Mouse (Mus musculus) heart, adult 2 months (tissue): ENCODE results near the gene Hist1h3d. TPM values are rescaled to one million over a fixed set of nuclear protein-coding genes. Genes with fewer than 3 reads are reported as not detected.
"Not testable (repeated sequence)": the region's sequence is repeated elsewhere in the genome, so short reads cannot be mapped to it uniquely, and the experiment has no call there.

Experiments used
- DNase-seq, 2 experiments: peaks; one replicate each; pipeline ENCODE4 v3.0.0; 2021
- H3K27ac ChIP-seq: fragments of 200-600 bp; 2 replicates; pipeline ENCODE4 v1.8.1; 2022
- H3K27me3 ChIP-seq: fragments of 200-500 bp; 2 replicates; pipeline ENCODE4 v1.6.1; 2012; ENCODE audit warnings: mild to moderate bottlenecking, low read length, inconsistent platforms, mixed read lengths; ENCODE audit not compliant: control insufficient read depth, insufficient read depth
- H3K36me3 ChIP-seq: fragments of 200-500 bp; 2 replicates; pipeline ENCODE4 v1.6.1; 2012; ENCODE audit warnings: low read length, inconsistent platforms; ENCODE audit not compliant: control insufficient read depth, insufficient read depth
- H3K4me1 ChIP-seq: fragments of 200-500 bp; 2 replicates; pipeline ENCODE4 v1.6.1; 2011; ENCODE audit warnings: low read length; ENCODE audit not compliant: control insufficient read depth, insufficient read depth
- H3K4me3 ChIP-seq: fragments of 200-600 bp; 2 replicates; pipeline ENCODE4 v1.8.1; 2022
- H3K79me2 ChIP-seq: fragments of 200-500 bp; replicated peaks from 2 replicates; pipeline ENCODE4 v1.6.1; 2012; ENCODE audit warnings: mild to moderate bottlenecking, inconsistent platforms, low read length, moderate library complexity, mixed read lengths; ENCODE audit not compliant: control insufficient read depth, insufficient read depth
- H3K9ac ChIP-seq: fragments of 200-500 bp; 2 replicates; pipeline ENCODE4 v1.6.1; 2012; ENCODE audit warnings: low read depth, mild to moderate bottlenecking, control low read depth, inconsistent platforms, low read length, mixed read lengths
- CTCF ChIP-seq: fragments of 200-600 bp; IDR thresholded peaks from 2 replicates; pipeline ENCODE4 v1.8.1; 2022; ENCODE audit warnings: antibody characterized with exemption, mild to moderate bottlenecking, moderate library complexity
- EP300 ChIP-seq: fragments of 200-500 bp; IDR thresholded peaks from 2 replicates; pipeline ENCODE4 v1.6.1; 2011; ENCODE audit warnings: low read depth, low read length, control low read depth; ENCODE audit not compliant: insufficient read depth
- POLR2A ChIP-seq: fragments of 200-500 bp; IDR thresholded peaks from 2 replicates; pipeline ENCODE4 v1.6.1; 2011; ENCODE audit warnings: mild to moderate bottlenecking, low read depth, low read length, control low read depth; ENCODE audit not compliant: insufficient read depth
- WGBS: fragments of 180-500 bp; shearing (Covaris S2); methylation state at CpG from one replicate; pipeline ENCODE4 v1.1.7; 2018; 5-methylcytosine and 5-hydroxymethylcytosine counted together
- intact Hi-C: fragments of 180-260 bp; cut with DNase I; formaldehyde crosslinking; loops from one replicate; pipeline ENCODE4 v1.15.1; 2025
- polyA plus RNA-seq: library from polyadenylated mRNA; depleted of rRNA; stranded (reverse); fragments of >200 nt; gene quantifications from 2 replicates; pipeline ENCODE4 v1.2.3, GENCODE M21; 2012
- total RNA-seq, 2 experiments: library from RNA; stranded (reverse); gene quantifications; 2 replicates each; pipeline ENCODE4 v1.2.3; 2021

The Hist1h3d gene
- total and polyA plus RNA-seq, 3 experiments, result 1.1 to 2.3 (median 1.5) TPM

DNA sequence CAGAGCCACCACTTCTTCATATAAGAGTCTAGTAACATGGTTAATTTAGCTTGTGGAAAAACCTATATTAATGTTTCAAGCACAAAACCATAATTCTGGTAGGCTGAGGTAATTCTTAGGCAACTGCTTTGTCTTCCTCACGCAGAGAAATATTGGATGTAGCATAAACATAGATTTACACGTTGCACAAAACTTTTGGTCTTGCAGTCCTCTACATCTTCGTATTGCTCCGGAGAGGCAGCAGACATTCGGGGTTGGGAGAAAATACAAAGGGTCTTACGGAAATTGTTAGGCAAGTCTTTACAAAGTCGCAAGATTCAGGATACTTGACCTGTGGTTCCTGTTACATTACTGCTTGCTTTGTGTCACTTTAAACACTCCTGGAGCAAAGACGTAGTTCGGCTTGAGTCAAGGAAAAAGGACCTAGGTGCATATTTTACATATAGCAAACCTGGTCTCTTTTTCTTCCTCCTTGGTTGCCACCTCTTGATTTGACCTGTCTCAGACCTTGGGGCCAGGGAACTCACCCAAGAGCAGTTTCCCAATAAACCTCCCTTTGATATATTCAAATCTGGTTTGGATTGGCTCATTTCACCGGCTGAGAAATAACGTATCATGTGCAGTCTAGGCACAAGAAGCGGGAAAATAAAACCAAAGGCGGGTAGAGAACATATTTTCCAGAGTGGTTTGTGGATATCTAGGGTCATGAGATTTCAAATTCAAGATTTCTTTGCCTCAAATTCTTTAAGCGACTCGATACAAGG is 41.0 kb upstream of the Hist1h3d start:
- H3K4me1 ChIP-seq, result peaks cover 4% of the 10 kb centered on the region
- H3K27me3 ChIP-seq, result no peaks in the 10 kb centered on the region
- 6% methylated on average over 15 of the region's 15 CpGs for WGBS
- DNase-seq, result no peak
- H3K27ac ChIP-seq, result no peak overlapping the region; the same call in 1 of the 2 replicates
- intact Hi-C loops, result loop anchor here (5.0 kb wide), 2 partner anchors 88 to 208 kb away; partner anchors contain the start of genes Hist1h1e and Hist1h2be
- H3K9ac ChIP-seq, result no peak overlapping the region
- H3K79me2 ChIP-seq, result no peaks in the 10 kb centered on the region
- peaks cover 14% of the 10 kb centered on the region for H3K36me3 ChIP-seq
- TF ChIP-seq POLR2A (no peak; the same call in 1 of the 2 replicates), EP300 (no peak), CTCF (no peak)
- peak overlapping the region; percentile 51 for H3K4me3 ChIP-seq

- intact Hi-C loops, result not testable (repeated sequence)
- 2% methylated on average over 48 of the region's 62 CpGs for WGBS
Measured at GRCm38 (mm10) chr13:23535137-23536075, 40.2 kb upstream of the Hist1h3d start, which contains the start of gene Hist1h3g. Gene Hist1h3g (plus strand): TSS chr13:23535422.

GRCm38 (mm10) chr13:23536076-23536822 is 39.3 kb upstream of the Hist1h3d start:
- 33% methylated on average over 7 of the region's 7 CpGs for WGBS

More at GRCm38 (mm10) chr13:23535137-23536075, 40.2 kb upstream of the Hist1h3d start, which contains the start of gene Hist1h3g:
- H3K9ac ChIP-seq, H3K27ac ChIP-seq, H3K27me3 ChIP-seq, H3K4me1 ChIP-seq, H3K79me2 ChIP-seq: not testable (repeated sequence)
- Histone ChIP-seq H3K36me3 (peaks cover 14% of the 10 kb centered on the region), H3K4me3 (peak within 1 kb of the TSS; percentile 51)
- DNase-seq, result peak; percentile 85 to 86
- TF ChIP-seq CTCF, result peak; percentile 35
- 0 out of 2 replicates have a peak, but pooled peaks have one; percentile 48 for TF ChIP-seq EP300
- TF ChIP-seq POLR2A, result peak; percentile 22; the same call in 1 of the 2 replicates

DNA sequence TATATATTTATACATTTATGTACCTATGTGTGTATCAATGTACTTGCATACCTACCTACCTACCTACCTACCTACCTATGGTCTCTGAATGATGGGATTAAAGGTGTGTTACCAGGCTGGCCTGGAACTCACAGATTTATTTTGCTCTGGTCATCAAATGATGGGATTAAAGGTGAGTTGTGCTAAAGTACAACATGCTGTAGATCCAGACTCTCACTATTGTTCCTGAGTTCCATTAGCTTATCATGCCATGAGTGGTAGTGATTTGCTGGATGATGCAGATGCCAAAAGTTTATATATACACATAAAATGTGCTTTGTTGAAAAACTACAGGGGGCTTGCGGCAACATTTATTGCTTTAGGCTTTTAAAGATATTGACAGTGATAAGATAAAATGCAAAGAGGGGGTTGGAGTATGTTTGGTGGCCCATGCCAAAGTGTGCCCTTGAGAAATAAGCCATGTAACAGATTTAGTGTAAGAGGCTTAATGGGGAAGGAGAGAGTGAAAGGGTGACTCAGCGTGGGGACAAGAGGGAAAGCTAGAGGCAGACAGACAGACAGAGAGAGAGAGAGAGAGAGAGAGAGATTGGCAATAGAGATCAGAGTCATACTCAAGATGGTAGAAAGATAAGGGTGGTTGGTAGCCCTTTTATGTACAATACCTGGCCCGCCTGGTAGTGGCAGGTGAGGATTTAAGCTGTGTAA is 38.4 kb upstream of the Hist1h3d start:
- intact Hi-C loops, result no loop called here
- peaks cover 13% of the 10 kb centered on the region for H3K36me3 ChIP-seq
- no peak overlapping the region for H3K4me3 ChIP-seq
- no peak for DNase-seq
- peaks cover 4% of the 10 kb centered on the region for H3K4me1 ChIP-seq
- H3K79me2 ChIP-seq, result no peaks in the 10 kb centered on the region
- 88% methylated on average over 3 of the region's 3 CpGs for WGBS
- no peak for TF ChIP-seq CTCF
- TF ChIP-seq POLR2A, result no peak
- no peak for TF ChIP-seq EP300
- no peak overlapping the region for H3K9ac ChIP-seq
- H3K27me3 ChIP-seq, result no peaks in the 10 kb centered on the region
- no peak overlapping the region for H3K27ac ChIP-seq

More at GRCm38 (mm10) chr13:23536076-23536822, 39.3 kb upstream of the Hist1h3d start:
- Histone ChIP-seq H3K4me1 (peaks cover 4% of the 10 kb centered on the region), H3K9ac (no peak overlapping the region), H3K27ac (no peak overlapping the region), H3K36me3 (peaks cover 14% of the 10 kb centered on the region), H3K79me2 (no peaks in the 10 kb centered on the region), H3K4me3 (no peak overlapping the region), H3K27me3 (no peaks in the 10 kb centered on the region)
- intact Hi-C loops, result no loop called here
- no peak for DNase-seq
- no peak for TF ChIP-seq EP300
- TF ChIP-seq POLR2A, result no peak
- TF ChIP-seq CTCF, result no peak

DNA sequence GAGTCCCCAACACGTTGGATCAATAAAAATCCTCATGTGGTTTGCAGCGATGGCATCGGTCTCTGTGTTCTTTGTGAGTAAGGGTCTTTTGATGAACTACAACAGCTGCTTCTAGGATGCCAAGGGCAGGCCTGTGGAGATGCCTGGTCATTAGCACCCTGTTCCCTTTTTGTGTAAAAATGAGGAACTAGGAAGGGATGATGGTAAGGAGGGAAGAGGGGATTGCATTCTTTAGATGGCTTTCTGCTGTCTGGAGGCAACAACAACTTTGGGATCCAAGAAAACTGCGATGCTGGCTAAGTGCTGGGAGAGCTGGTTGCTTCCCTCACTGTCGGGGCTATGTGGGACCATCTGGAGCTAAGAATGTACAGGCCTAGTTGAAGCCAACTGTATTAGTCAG is 37.3 kb upstream of the Hist1h3d start:
- Histone ChIP-seq H3K79me2 (no peaks in the 10 kb centered on the region), H3K36me3 (peaks cover 7% of the 10 kb centered on the region), H3K4me1 (no peaks in the 10 kb centered on the region; the same call in none of the 2 replicates), H3K9ac (no peak overlapping the region), H3K27ac (no peak overlapping the region), H3K27me3 (no peaks in the 10 kb centered on the region), H3K4me3 (no peak overlapping the region)
- intact Hi-C loops, result no loop called here
- TF ChIP-seq POLR2A, result no peak
- TF ChIP-seq EP300, result no peak
- no peak for TF ChIP-seq CTCF
- DNase-seq, result no peak
- WGBS, result 85% methylated on average over 5 of the region's 5 CpGs

- WGBS, result 76% methylated on average over 1 of the region's 1 CpGs
Measured at GRCm38 (mm10) chr13:23539821-23540220, 35.7 kb upstream of the Hist1h3d start.

More at GRCm38 (mm10) chr13:23539821-23540220, 35.7 kb upstream of the Hist1h3d start:
- intact Hi-C loops, DNase-seq, H3K4me1 ChIP-seq, H3K79me2 ChIP-seq, H3K9ac ChIP-seq, H3K4me3 ChIP-seq, H3K27me3 ChIP-seq, H3K36me3 ChIP-seq, H3K27ac ChIP-seq: not testable (repeated sequence)
